Mouse (Mus musculus) heart, postnatal 14 days (tissue): ENCODE data around the gene Sema5b. TPM values are rescaled to one million over a fixed set of nuclear protein-coding genes. Genes with fewer than 3 reads are reported as not detected.

ENCODE experiments used
- DNase-seq, 2 experiments: peaks; one replicate each; pipeline ENCODE4 v3.0.0; 2021 to 2022
- intact Hi-C: fragments of 180-260 bp; cut with DNase I; formaldehyde crosslinking; loops from one replicate; pipeline ENCODE4 v1.15.1; 2025
- total RNA-seq, 2 experiments: library from RNA; stranded (reverse); gene quantifications; 2 replicates each; pipeline ENCODE4 v1.2.3; 2021

Sema5b gene
- total RNA-seq, 2 experiments from 2014 or later, result 0.96 to 1.00 TPM

DNA sequence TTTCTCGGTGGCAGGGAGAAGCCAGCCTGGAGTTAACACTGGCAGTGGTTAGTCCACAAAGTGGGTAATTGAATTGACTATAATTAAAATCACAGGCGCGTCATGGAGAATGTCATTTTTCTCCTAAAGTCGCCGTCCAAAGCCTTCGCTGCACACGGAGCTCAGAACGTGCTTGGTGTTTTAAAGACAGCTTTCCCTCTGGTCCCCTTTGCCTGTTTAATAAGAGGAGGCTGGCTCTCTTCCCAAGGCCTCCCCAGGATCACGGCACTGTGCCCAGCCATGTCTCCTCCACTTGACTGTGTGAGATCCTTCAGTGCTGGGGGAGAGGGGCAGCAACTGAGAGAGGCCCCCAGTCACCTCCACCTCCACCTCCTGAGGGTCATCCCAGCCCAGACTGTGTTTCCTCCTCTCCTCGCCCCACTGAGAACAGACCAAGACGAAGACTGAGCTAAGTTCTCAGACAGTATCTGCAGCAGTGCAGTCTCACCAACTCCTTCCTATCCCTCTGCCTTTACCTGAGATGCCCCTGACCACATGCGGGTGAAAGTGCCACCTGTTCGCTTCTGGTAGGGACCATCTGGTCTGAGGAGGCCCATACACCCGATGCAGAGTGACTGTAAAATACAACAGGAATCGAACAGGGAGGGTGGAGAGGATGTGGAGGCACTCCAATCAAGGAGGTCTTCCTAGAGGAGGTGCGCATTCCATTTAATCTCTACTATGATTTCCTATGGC, 84.5 kb downstream of the Sema5b start:
- intact Hi-C loops, result loop anchor here (5.0 kb wide), 1 partner anchor 203 kb away; no protein-coding TSS in a partner anchor
- DNase-seq, result no peak

DNA sequence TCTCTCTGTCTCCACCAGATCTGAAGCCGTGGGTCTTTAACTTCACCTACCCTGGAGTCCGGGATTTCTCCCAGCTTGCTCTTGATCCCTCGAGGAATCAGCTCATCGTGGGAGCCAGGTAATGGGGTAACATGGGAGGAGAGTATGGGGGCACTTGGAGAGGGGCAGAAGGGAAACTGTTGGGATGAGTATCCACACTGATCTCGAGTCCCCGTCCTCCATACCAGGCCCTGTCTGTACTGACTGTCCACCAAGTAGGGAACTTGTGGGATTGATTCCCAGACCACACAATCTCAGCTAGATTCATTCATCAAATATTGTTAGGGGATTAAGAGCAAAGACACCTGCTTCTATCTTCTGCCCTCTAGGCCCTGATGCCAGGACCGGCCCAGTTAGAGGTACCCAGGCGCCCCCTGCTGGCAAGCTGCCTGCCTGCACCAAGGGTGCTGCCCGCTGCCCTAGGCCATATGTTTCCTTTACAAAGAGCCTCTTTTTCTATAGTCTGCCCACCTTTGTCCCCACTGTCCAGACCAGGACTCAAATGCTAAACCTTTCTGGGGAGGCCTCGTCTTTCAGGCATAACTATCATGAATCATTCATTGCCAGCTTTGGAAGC, 87.2 kb downstream of the Sema5b start:
- intact Hi-C loops, result loop anchor here (1.0 to 5.0 kb wide), 3 partner anchors 87 to 309 kb away; partner anchors contain the start of gene Sema5b
- peak; percentile 83 to 90 for DNase-seq

DNA sequence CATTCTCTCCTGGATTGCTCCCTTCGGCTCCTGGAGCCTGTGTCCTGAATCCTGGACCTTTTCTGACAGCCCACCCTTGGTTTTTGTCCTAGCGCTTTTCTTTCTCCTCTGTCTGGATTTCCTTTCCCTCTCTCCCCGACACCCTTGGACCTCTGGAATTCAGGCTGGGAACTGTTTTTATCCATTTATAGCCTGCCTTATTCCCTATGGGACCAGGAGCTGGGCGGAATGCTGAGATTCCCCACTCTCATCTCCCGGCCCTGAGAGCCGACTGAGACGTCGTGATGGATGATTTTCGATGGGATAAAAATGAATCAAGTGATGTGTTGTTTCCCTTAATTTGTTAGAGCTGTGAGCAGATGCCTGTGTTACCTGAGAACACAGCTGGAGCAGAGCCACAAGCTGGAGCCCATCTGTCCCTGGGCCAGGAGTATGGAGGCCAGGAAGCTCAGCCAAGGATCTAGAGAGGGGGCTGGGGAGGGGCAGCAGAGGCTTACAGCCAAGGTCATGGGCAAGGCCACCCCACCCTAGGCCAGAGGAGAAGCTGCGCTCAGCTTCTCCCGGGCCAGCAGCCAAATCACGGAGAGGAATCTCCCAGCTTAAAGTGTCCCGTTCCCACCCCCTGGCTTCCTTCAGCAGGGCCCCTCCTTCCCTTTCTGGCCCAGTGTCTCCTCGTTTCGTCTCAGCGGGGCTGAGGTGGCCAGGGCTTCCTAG, 89.7 kb downstream of the Sema5b start:
- intact Hi-C loops, result no loop called here
- DNase-seq, result peak; percentile 48 to 61

DNA sequence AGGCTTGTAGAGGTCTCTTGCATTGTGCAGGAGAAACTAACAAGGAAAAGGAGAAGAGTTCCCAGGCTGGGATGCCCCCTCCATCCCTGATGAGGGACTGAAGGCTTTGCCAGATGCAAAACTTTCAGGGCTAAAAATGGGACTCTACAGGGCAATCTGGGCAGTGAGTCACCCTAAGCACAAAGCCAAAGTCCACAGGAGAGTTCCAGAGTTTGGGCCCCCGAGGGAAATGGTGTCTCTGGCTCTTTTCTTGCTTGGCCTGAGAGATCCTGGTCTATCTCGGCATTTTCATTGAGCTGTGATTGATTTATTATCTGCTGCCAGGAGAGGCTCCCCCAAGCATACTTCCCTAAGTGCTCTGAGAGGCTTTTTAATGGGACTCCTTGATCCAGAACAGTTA, 92.1 kb downstream of the Sema5b start:
- peak in 1 of 2 experiments; percentile 16 for DNase-seq

DNA sequence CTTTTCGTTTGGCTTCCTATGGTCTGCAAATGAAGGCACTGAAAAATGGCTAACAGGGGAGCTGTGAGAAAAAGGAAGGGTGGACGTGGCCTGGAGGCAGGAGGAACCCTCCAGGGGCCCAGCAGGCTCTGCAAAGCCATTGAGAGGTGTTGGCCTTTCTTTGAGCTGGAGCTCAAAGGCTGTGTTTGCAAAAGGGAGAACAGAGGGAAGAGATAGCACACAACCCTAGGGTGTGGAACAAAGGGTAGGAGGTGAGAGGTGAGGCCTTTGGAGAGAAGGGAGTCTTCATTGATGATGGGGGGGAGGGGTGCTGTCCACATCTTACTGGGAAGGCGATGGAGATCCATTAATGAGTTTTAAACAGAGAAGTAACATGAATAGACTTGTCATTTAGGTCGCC, 94.0 kb downstream of the Sema5b start:
- no peak for DNase-seq
- intact Hi-C loops, result no loop called here

More for the DNA sequence above, 92.1 kb downstream of the Sema5b start:
- intact Hi-C loops, result no loop called here

DNA sequence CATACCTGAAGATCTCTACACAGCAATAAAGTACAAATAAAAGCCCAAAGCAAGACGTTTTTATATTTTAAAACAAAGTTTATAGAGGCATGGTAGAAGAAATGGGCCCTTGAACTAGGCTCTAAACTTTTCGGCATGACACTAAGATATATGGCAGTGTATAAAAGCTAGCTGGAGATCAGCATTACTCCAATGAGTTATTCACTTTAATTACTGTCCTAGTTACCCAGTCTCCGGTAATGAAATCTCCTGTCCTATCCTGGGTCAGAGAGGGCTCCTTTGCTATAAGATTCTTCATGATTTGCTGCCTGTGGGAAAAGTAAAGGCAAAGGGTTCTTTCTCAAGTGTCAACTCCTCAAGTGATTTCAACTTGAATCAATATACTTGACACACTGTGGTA, 98.6 kb downstream of the Sema5b start:
- intact Hi-C loops, result no loop called here
- DNase-seq, result no peak

DNA sequence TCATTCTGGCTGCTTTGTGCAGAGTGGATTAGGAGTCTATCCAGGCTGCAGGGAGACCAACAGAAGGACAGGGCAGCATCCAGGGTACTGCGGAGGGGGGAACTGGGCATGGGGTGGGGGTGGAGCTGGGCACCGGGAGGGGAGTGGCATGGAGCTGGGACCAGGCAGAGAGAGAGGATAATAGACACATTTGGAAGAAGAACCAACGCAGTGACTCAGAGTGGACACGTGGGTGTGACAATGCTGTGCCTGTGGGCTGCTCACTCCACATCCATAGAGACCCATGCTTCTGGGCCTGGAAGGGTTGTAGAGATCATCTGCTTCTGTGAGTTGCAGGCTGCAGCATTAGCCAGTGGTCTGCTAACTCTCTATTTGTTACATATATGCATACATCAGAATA, 107.9 kb downstream of the Sema5b start:
- no peak for DNase-seq
- intact Hi-C loops, result no loop called here

DNA sequence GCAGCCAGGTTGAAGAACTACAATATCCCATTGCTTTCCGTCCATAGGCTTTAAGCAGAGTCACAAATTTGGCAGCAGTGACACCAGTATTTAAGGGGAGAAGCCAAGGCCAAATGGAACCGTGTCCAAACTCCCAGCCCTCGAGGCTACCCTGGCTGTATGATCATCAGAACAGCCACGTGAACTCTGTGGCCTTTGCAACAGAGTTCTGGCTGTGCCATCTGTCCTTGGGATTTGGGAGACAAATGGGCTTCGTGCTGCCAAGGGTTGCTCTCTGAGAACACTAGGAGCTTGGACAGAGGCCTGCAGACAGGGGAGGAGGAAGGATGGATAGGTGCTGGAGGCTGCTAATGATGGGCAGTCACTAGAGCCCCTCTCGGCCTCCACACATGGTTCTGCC, 111.3 kb downstream of the Sema5b start:
- intact Hi-C loops, result no loop called here
- DNase-seq, result peak in 1 of 2 experiments; percentile 17

DNA sequence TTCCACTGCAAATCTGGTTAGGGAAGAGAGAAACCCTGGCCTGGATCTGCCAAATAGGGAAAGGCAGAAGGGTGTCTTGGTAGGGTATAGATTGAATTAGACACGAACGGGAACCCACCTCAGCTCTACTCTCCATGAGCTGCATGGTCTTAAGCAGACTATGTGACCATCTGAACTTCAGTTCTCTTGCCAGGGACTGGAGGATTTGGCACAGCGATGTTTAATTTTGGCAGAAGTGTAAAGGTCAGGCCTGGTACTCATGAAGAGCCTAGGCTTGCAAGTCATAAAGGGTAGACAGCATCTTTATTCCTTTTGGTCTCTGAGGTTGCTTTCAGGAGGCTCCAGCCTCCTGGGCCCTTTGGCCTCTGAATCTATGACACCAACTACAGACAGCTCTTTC, 111.8 kb downstream of the Sema5b start:
- intact Hi-C loops, result no loop called here
- no peak for DNase-seq

DNA sequence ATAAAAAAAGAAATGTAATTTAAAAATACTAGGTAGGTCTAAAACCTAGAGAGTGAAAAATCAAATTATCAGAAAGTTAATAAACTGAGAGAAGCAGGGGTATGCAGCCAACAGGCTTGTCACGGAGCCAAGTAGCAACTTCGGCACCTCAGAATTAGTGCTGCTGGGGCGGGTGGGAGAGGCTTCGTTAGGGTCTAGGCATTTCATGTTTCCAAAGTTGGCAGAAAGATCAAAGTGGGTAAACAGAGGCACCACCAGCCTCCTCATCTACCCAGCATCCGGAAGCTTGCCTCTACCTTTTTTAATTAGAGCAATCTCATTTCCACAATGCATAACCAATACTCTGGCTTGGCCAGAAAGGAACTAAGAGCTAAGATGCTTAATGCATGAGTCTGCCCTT, 113.0 kb downstream of the Sema5b start:
- intact Hi-C loops, result no loop called here
- no peak for DNase-seq

DNA sequence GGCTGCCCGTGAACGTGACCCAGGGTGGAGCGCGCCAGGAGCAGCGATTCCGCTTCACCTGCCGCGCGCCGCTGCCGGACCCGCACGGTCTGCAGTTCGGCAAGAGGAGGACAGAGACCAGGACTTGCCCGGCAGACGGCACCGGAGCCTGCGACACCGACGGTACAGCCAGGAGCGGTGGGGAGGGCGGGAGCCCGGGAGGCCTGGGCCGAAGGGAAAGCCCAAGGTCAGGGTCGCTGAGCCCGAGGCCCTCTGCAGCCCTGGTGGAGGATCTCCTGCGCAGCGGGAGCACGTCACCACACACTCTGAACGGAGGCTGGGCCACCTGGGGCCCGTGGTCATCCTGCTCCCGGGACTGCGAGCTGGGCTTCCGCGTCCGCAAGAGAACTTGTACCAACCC, 119.3 kb downstream of the Sema5b start:
- DNase-seq, result peak in 1 of 2 experiments; percentile 5
- intact Hi-C loops, result no loop called here

DNA sequence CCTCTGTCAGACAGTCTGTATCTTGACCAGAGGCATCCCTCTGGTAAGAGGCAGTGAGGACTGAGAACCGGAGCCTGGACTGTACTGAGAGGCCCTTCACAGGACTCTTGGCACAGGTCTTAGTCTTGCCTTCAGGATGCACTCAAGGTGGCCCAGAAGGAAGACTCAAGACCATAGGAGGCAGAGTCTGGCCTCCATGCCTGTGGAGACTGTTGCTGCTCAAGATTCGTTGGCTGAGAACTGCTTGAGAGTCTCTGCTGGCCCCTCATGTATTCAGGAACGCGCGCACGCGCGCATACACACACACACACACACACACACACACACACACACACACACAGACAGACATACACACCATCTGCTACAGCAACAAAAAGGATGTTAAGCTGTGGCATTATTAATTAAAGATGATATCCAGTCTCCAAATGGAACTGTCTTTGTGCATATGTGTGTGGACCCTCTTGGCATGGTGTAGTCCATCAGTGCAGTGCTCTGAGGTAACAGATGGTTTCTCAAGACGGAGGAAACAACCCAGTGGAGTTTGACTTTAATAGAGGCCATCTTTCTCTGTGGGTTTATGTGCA, 123.0 kb downstream of the Sema5b start:
- intact Hi-C loops, result no loop called here
- DNase-seq, result no peak

DNA sequence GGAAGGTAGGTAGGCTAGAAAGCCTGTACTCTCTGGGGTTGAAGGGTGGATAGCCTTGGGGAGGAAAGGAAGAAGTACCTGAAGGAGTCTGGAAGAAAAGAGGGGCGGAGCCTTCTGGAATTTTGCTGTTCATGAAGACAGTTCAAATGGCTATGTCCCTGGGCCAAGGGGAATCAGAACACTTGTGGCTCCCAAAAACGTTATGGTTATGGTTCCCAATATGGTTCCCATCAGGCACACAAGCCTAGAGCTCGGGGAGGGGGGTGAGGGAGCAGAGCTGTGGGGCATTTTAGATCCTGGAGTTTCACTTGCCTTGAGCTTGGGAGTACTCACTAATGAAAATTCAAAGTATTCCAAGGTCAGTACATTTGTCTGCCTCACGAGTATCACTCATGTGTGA, 123.9 kb downstream of the Sema5b start:
- intact Hi-C loops, result no loop called here
- no peak for DNase-seq

DNA sequence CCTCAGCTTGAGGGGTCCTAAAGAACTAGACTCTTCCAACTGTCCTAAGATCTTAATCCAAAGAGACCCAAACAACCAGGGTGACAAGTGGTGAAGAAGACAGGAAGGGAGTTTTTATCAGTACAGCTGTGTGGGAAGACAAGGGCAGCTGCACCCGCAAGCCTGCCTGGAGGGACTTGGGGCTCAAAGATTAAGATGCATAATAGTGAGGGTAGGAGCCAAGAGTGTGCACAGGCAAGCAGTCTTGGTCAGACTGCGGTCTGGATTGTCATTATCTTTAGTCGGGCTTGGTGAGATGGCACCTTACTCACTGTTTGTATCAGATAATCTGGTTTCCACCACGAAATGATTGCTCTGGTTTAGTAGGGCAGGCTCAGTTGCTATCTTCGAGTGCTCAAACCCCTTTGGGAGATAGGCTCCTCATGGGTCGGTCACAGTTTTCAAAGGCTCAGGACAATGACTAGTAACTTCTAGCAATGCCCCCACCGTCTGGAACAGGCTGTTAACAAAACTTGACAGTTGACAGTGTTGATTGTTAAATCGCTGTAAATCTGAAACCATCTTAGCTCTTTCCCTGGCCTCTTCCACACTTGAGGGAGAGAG, 136.7 kb downstream of the Sema5b start:
- no peak for DNase-seq
- intact Hi-C loops, result no loop called here

DNA sequence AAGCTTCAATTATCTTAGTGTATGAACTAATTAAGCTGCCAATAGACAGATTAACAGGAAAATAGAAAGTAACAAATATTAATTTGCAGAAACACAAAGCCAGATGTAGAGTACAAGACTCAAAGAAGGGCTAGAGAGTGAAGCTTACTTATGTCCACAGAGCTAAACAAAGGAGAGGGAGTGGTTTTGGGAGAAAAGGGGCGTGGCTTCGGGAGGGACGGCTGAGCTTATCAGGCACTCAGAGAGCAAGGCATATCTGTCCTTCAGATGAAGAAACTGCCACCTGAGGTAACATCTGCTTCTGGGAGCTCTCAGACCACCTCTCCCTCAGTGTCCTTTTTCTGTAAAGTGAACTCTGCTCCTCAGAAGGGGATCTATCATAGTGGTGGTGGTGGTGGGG, 137.5 kb downstream of the Sema5b start:
- no peak for DNase-seq
- intact Hi-C loops, result no loop called here

DNA sequence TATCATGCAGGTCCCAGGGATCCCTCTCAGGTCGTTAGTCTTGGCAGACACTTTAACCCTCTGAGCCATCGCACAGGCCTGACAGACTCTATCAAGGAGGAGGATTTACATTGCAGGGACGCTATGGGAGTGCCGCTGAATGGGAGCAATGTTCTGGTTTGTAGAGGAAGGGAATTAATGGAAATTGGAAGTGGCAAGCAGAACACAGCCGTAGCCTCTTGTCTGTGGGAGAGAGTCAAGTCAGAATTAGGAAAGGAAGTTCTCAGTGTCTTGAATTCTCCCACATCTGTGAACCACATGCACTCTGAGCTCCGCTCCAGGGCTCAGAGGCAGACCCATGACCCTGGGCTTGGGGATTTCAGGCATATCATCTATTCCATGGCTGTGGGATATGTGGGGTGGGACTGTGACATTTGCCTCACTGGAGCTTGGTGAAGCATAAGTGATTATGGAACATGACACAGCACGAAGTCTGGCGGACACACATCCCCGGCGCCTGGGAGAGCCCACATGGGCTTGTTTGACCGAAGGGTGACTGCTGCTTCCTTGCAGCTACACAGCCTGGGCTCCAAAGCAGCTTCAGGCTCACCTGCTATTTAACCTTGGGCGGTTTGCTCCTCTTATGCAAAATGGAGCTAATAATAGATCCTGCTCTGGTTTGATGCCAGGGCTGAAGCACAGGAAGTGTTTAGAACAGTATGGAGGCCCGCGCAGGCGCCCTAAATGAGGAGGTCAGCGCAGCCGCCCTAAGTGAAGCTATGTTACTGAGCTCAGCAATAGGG, 140.6 kb downstream of the Sema5b start:
- intact Hi-C loops, result no loop called here
- peak; percentile 42 to 68 for DNase-seq

DNA sequence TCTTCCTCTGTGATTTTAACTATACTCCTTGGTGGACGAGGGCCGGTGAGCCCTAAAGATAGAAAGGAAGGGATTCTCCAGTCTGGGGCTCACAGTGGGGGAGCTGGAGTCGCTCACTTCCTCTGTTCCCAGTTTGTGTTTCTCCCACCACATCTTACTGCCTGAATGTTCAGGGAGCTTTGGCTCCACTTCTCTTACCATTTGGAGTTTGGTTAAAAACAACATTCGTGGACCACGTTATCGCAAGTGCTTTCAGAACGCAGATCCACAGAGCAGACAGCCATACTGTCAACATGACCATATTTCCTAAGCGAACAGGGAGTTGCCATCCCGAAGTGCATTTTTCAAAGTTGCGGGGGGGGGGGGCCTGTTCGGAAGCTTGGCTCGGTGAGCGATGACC, 144.1 kb downstream of the Sema5b start:
- intact Hi-C loops, result no loop called here
- DNase-seq, result no peak

DNA sequence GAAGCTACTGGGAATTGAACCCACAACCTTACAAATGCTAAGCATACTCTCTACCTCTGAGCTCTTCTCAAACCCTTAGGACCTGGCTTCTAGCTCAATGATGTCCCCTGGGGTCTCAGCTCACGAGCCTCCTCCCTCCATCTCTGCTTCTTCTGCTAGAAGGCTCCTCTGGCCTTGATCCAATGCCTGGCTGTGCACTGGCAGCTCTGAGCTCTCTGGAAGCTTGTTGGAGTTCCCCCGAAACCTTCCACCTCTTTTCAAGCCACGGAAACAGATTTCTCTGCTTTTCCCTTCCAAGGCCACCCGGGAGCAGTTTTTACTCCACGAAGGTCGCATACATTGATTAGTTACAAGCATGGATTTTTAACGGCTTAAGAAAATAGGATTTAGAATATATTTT, 145.5 kb downstream of the Sema5b start:
- peak in 1 of 2 experiments; percentile 12 for DNase-seq
- intact Hi-C loops, result no loop called here

DNA sequence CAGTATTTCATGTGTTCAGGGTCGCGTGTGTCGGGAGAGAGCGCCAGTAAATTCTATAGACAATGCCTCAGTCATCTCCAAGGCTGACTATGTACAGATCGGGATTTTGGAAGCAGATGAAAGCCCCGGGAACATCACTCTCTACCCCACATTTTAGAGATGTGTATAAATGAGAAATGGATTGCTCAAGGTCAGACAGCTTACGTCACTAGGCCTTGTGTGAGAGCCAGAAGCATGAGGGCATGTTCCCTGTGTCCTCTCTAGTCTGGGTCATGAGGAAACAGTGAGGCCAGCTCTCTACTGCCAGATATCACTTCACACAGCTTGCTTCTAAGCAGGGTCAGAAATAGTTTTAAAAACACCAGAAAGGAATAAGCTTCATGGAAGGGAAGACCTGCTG, 150.7 kb downstream of the Sema5b start:
- intact Hi-C loops, result no loop called here
- no peak for DNase-seq

DNA sequence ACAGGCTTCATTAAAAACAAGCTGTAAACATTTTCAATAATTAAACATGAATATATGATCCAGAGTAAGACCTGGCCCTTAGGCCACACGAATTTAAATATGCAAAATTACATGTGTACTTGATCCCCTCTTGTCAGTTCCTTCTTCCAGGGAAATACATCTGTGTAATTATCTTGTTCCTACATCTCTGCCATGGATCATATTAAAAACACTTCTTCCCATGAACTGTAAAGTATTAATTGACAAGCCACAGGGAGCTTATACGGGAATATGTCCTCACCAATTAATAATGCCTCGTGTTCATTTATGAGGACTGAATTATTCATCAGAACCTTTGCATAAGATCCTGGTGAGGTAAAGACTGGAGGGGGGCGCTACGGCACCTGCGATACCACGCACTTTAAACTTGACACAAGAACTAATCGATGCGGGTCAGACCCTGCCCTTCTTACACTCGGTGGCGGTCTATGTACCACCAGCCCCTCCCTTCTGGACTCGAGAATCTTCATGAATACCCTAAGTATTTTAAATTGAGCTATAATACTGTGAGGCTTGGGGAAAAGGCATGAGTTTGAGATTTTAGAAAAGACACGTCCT, 153.4 kb downstream of the Sema5b start:
- no peak for DNase-seq
- intact Hi-C loops, result no loop called here
